Mouse (Mus musculus) MEL-GATA-1-ER (cell line): ENCODE data around the gene H3f3a.

ENCODE experiments used
- DNase-seq: peaks from one replicate; pipeline ENCODE4 v3.0.0-alpha.2; 2012; ENCODE audit warnings: low read depth; ENCODE audit errors: extremely low read depth

H3f3a gene

DNA sequence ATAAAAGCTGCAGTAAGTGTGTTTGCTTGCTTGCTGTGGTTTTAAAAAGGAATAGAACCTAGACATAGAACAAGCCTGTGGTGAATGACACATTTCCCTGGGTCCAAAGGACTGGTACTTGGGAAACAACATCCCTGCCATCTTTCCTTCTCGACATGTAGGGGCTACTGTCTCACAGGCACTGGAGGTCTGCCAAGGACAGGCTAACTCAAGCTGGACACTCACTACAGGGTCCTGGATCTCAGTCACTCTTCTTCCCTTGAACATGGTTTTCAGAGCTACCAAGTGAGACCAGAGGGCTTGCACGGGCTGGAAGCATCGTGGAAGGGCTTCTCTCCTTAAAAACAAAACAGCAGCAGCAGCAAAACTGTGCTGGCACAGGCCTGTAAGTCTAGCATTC, 10.0 kb upstream of the H3f3a start:
- DNase-seq: no peak

DNA sequence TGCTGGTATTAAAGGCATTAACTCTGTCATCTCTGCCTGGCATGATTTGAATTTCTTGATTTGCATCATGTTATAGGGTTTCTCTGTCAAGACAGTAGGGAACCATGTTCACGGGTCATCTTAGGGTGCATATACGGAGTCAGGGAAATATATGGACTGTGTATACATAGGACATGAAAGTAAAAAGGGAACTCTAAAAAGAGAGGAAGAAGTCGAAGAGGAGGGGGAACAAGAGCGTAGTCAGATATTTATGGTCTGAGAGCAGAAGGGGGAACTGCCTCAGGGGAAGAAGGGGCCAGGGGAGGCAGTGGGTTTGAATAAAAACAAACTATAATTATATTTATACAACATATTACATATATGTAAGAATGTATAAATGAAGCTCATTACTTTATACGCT, 8.5 kb upstream of the H3f3a start:
- no peak for DNase-seq

DNA sequence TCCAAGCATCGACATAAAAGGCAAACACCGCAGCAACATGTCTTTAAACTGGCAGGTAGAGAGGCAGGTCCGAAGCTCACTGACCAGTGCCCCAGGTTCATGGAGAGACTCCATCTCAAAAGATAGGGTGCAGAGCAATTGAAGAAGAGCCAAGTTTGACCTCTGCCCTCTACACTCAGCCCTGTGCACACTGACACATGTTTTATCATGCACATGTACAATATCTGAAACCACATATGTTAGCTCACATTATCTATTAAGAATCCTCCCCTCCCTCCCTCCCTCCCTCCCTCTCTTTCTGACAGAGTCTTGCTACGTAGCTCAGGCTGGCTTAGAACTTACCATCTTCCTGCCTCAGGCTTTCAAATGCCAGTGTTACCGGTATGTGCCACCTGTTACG, 7.4 kb upstream of the H3f3a start:
- DNase-seq: no peak

DNA sequence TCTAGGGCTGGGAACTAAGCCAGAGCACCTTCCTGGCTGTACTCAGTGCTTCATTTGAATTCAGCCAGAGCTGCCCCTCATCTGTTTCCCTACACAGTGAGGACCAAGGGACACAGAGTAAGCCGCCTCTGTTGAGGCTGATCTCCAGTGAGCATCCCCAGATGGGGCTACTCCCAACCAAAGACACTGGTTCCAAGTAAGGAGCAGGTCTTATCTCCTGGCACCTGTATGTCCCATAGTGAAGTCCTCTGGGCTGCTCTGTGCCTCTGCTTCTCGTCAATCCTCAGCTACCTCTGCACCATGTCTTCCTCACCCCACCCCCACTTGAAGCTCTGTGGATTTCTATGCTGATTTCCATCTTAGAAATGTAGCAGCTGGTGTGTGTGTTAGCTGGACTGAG, 4.3 kb upstream of the H3f3a start:
- no peak for DNase-seq

DNA sequence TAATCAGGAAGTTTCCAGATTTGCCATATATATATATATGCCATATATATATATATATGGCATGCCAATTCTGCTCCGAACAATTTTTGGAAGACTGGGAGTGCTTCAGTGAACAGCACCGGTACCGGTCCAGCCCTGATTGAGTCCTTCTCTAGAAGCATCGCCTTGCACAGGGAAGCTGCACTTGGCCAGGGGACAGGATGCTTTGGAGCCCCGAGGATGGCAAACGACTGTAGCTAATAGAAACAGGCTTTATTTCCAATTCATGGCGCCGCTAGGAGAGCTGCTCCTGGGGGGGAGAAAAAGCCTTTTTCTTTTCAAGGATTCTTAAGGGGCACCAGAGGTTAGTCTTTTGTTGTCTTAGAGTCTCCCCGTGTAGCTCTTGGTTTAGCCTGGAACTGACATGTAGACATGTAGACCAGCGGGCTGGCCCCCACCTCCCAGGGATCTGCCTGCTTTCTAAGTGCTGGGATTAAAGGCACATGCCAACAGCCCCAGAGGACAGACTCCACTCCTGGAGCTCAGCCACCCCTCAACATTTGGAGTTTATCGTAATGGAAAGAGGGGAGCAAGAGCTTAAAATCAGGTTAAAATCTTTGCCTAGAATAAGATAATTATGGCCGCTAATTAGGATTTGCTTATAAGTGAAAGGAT, 1.8 kb upstream of the H3f3a start:
- DNase-seq: no peak

DNA sequence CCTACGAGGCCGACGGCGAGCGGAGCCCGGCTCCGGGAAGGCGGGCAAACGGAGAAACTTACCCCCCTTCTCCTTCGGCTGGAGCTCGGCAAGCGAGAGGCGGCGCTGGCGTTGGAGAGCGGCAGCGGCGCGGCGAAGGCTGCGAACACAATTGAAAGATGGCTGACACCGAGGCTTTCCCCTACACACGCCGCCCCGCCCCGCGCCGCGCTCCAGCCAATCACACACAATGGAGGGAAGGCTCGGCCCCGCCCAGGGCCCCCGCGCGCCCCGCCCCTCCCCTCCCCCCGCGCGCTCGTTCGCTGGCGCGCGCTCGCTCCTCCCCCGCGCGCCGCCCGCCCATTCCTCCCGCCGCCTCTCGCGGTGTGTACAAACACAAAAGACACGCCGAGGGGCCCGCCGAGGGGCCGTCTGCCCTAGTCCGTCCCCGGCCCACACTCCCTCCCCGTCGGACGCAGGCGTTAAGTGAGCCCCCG, 296 bp downstream of the H3f3a start:
- DNase-seq: no peak

DNA sequence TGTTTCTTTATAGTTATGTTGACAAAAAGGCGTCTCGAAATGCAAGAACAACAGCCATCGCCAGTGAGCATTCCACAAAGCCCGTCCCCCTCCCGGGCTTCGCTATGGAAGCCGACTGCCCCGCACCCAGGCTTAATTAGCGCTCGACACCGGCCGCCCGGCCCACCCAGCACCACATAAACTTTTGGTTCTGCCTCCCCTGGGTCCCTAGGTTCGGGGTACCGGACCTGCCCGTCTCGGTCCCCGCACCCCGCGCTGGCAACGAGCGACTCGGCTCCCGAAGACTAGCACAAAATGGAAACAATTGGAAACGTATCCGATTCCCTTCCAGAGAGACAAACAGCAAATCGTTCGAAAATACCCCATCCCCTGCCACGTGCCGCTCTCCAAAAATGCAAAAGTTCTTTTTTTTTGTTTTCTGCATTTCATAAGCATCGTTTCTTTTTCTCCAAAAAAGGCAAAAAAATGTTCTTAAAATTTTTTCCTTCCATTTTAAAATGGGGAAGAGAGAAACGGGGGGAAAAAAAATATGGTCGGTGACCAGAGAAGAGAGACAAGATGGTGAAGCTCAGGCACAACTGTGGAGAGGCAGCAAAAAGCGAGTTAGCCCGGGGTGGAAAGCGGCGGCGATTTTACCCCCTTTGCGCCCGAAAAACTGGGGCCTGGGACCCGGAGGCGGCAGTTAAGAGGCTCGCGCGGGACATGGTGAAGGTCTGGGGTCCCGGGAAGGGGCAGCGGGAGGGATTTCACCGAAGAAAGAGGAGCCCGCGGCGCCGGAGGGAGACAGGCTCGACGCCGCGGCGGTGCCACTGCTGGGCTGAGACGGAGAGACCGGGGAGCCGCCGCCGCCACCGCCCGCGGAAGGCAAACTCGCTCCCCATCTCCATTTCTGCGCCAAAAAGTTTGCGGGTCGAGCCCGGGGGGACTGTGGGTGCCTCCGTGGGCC, 1.0 kb downstream of the H3f3a start:
- DNase-seq: no peak

DNA sequence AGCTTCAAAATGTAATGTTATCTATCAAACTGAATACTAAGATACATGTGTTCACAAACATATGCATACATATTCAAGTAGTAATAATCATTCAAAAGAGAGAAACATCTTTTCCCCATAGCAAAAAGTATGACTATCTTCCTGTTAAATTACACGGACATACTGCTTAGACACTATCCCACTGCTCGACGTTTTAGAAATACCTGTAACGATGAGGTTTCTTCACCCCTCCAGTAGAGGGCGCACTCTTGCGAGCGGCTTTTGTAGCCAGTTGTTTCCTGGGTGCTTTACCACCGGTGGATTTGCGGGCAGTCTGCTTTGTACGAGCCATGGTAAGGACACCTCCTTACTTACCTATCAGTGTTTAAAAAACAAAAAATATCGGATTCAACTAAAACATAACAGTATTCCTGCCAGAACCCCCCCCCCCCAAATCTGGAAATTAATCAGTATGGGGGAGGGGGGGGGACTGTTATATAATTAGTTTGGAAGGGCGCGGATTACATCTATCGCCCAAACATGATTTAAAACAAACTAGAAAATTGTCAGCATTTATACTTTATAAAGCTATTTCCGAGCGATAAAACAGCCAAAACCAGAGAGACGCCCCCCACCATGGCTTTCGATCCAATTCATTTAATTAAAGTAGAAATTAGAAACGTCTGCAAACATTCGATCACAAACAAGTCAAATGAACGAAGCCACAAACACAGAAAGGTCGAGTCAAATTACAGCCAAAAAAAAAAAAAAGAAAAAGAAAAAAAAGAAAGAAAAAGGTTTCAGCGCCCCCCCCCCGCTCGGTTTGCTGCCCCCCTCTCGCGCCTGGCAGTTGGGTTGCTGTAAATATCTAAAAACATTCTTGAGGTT, 1.9 kb downstream of the H3f3a start:
- no peak for DNase-seq

DNA sequence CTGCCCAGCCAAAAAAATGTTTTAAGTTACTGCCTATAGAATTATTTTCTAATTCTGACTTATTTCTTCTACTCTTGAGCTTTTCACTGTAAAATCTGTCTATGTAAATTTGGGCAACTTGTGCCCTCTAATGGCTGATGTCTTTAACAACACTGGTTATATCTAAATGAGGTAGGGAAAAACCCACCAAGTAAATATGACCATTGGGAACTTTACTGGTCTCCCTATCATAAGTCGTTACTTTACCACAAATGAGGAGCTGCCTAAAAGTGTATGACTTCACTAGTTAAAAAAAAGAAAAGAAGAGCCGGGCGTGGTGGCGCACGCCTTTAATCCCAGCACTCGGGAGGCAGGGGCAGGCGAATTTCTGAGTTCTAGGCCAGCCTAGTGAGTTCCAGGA, 2.8 kb downstream of the H3f3a start:
- DNase-seq: no peak

DNA sequence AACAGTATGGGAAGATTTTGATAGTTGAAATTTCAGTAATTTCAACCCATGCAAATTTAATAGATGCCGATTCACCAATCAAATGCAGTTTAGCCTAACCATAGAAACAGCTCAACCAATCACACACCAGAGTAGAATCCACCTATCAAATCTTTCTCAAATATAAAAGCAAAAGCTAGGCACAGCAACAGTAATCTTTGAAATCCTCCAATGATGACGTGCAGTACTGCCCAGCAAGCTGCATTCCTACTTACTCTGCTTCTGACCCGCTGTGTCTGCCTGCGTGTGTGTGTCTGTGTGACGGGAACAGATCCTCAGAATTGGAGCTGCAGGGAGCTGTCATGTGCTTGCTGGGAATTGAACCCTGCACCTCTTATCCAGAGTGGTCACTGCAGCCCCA, 4.9 kb downstream of the H3f3a start:
- no peak for DNase-seq

DNA sequence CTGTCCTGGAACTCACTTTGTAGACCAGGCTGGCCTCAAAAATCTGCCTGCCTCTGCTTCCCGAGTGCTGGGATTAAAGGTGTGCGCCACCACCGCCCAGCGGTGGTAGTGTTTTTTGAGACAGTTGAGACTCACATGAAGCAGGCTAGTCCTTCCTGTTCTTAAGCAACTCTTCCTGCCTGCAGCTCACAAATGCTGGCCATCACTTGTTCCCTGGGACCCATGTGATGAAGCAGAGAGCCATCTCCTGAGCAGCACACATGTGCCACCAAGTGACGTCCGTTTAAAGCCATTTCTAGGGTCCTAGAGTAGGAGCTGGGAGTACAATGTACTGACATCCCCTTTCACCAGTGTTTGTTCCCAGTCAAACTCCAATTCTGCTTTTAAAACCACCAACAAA, 9.9 kb downstream of the H3f3a start:
- no peak for DNase-seq

DNA sequence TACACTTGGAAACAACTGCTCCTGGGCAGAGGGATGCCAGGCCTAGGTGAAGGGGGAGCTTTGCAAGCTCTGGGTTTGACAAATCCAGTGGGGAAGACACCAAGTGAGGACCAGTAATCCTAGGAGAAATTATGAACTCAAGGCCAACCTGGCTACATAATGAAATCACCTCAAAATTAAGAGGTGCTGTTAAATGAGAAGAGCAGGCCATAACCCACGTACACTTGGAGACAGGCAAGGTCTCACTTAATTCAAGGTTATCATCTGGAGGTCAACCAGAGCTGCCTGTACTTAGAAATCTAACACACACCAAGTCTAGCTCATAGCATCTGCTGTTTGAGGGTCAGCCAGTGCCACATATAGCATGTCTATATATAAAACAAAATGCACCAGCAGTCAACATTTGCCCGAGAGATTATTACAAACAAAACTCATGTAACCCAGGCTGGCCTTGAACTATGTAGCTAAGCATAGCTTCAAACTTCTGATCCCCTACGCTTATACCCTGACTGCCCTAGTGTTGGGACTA, 12.2 kb downstream of the H3f3a start:
- no peak for DNase-seq

DNA sequence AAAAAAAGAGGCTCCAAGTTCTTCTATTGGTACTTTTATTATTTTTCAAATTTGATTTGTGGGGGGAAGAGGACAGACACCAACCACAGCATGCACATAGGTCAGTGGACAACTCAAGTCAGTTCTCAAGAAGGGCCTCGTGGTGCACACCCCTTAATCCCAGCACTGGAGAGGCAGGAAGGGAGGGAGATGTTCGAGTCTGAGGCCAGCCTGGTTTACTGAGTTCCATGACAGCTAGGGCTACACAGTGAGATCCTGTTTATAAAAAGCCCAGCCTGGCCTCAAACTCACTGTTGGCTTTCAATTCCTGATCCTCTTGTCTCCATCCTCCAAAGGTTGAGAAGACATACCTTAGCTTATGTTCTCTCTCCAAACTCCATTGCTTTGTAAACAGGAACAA, 12.9 kb downstream of the H3f3a start:
- DNase-seq: no peak

DNA sequence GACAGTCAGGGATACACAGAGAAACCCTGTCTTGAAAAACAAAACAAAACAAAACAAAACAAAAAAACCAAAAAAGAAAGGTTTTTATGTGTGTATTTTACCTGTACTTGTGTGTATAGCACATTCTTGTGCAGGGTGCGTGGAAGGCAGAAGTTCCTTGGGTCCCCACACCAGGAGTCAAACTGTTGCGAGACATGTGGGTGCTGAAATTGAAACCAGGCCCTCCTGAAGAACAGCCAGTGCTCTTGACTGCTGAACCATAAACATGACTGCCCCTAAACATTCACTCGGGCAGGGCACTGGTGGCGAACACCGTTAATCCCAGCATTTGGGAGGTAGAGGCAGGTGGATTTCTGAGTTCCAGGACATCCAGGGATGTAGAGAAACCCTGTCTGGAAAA, 13.7 kb downstream of the H3f3a start:
- no peak for DNase-seq

DNA sequence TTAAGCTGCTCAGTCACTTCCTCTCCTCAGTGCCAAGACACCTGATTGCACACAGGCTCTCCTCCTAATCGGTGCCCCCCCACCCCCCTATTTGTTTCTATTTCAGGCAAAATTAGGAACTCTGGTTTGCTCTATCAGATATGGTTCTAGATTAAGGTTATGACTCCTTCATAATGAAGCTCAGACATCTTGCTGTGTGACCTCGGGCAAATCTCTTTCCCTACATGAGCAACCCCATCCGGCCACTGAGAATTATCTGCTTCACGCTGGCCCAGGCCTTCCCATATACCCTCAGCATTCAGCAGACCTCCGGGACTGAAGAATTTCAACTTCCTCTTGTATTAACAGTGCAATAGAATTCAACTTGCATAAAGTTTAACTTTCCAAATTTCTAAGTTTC, 14.5 kb downstream of the H3f3a start:
- peak; percentile 71 for DNase-seq

DNA sequence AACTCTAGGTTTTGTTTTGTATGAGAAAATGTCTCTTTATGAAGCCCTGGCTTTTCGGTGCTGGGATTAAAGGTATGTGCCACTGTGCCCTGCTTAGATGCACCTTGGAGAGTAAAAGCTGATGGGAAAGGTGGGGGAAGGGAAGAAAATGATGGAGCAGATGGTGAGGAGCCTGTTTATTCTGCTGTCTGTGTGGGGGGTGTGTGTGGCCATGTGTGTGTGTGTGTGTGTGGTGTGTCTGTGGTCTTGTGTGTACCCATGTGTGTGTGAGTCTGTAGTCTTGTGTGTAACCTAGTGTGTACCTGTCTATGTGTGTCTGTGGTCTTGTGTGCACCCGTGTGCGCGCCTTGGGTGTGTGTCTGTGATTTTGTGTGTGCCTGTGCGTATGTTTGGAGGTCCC, 15.1 kb downstream of the H3f3a start:
- no peak for DNase-seq

DNA sequence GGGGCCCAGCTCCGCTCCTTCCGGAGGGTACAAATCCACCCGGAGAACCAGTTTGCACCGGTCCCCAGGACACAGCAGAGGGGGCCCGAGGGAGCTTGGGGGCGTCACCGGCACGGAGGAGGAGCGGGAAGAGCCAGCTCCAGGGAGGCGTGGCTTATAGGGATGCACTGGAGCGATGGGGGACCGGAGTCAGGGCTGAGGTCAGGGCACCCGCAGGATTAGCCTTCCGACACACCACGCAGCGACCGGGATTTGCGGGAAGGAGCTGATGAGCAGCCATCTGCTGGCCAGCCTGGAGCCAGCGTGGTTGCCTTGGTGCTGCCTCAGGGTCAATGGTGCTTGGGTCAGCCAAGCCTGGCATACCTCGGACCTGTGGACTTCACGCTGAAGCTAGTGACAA, 19.6 kb downstream of the H3f3a start:
- no peak for DNase-seq

DNA sequence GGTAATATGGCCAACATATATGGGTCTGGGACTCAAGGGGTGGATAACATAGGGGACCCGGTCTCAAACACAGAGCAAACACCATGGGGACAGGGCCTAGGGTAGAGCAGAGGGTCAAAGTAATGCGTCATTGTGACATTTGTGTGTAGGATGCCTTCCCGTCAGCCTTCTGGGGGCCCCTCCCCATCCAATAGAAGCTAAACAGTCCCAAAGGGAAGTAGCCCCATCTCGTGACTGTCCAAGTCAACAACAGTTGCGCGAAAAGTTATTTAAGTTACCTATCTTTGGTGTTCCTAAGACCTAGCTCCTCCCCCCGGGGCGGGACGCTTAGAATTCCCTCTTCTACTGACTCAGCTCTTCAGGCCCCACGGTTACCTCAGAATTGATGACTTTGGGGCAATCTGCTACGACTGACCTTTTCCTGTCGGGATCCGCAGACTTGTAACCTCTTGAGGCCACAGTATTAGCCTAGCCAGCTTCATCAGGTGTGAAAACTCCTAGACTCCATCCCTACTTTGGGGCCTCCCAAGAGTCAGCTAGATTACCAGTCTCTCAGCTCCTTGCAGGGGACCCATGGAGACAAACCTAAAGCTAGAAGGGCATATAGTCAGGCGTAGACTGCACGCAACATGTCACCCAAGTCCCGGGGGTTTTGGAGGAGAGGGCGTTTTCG, 20.2 kb downstream of the H3f3a start:
- no peak for DNase-seq

DNA sequence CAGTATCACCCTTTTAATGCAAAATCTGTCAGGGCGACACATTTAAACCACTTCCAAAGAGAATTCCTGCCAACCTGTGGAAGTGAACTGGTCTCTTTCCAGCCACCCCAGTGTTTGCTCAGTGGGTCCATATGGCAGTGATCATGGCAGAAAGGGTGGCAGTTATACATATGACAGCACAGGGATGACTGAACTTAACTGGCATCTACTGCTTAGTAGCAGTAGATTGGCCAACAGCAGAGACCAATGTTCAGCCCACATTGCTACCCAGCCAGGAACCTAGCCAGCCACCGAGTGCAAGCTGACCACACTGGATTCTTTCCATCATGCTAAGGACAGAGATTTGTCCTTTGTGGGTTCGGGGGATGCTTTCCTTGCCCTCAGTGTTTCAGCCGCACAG, 20.9 kb downstream of the H3f3a start:
- no peak for DNase-seq

DNA sequence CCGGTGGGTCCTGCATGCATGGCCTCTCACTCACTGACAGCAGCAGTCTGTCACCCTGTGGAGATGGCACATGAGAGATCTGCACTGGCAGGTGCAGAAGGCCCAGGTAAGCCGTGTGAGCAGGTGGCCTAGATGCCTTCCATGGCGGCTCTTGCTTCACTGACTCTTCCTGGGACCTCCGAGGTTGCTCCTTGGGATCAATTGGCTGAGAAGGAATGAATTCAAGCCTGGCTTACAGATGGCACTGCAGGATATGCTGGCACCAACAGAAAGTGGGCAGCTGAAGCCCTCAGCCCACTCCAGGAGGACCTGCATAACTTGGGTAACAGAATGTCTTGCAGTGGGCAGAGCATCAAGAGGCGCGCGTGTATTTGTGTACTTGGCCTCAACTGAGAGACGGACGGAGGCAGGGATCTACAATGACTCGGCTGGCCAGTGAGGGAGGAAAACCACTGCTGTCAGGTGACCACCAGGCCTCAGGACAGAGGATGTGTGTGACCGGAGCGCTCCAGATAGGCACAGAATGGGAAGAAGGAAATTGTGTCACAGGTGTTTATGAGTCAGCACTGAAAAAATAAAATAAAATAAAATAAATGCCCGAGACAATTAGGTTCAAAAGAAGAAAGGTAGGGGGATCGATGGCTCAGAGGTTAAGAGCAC, 21.8 kb downstream of the H3f3a start:
- no peak for DNase-seq

DNA sequence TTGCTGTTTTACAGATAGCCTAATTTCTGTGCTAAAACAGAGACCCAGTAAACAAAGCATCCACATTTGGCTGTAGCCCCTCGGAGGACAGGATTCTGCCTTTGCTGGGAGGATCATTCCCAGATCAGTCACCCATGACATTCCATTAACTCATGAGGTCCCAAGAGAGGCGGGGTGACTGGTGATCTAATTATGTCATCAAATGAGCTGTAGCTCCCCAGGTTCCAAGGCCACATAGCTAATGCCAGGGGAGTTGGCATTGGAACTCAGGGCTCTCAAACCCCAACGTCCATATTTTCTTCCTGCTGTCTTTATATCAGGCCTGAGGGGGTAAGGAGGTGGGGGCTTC, 30.2 kb downstream of the H3f3a start:
- DNase-seq: no peak
